Mouse (Mus musculus): Measurements from ENCODE around the gene Thrsp.

DNA sequence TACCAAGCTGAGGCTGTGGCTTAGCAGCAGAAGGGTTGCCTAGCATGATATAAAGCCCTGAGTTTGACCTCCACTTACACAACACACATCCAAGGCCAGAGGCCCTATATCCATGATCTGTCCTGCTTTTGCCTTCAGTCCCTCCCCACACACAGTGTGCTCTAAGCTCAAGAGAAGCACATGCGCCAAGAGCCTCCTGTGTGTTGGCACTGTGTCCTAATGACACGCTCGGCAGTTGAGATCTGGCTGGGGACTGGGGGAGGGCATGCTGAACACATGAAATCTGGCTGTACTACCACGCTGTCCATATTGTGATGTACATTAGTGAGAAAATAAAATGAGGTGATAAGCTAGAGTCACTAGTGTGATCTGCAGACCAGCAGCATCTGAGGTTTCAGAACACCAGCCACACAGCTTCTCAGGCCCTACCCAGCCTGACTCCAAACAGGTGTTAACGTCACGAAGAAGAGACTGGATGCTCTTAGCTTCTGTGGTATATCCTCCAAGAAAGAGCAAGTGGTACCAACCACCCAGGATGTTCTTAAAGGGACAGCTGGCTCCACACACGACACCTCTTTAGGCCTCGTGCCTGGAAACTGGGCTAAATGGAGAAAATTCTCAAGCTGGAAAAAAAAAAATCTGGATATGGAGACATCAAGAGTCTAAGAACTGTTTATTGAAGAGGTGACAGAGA is 3.6 kb upstream of the Thrsp start:
- no peak for TF ChIP-seq TAL1 (IDR thresholded peaks at IDR 0.05; ENCODE audit: low read length)
- TF ChIP-seq GATA1 (IDR thresholded peaks at IDR 0.05; ENCODE audit: low read length), result no peak

Measured in erythroblast, embryonic 14.5 days (primary cell).